Comparison of ENCODE assay signal across 8 mouse cellular contexts in genomic region chr6:72635760-72636431, GRCm38 (mm10). TPM values are rescaled to one million over a fixed set of nuclear protein-coding genes. Genes with fewer than 3 reads are reported as not detected.
DNase-seq lines count a peak whose midpoint lies in the region; ATAC-seq and TF ChIP-seq lines count a peak whose summit lies in the region.

No protein-coding gene starts in this region.

- 51% methylated on average over 12 of the region's 12 CpGs for WGBS in spleen, adult 2 months
- WGBS in hindbrain, embryonic 16.5 days, result 46% methylated on average over 12 of the region's 12 CpGs

- DNase-seq in spleen, adult 2 months (ENCODE audit: low read depth in 1 of 2, low spot score in 2 of 2), result peak in 1 of 2 experiments; percentile 10
- no peak for DNase-seq in spleen, adult 12 weeks (ENCODE audit: low spot score)
- peak; percentile 35 to 44 for DNase-seq in cerebellum, postnatal 25 days
- DNase-seq in gastrocnemius, postnatal 10 days, result peak; percentile 39
- peak; percentile 23 to 57 for DNase-seq in left cerebral cortex, postnatal 10 days (ENCODE audit: extremely low spot score in 1 of 2, low spot score in 2 of 2)
- DNase-seq in splenic B cell, adult 2 months (ENCODE audit: low read depth, low spot score), result peak; percentile 71

- H3K27me3 ChIP-seq in spleen, adult 2 months (ENCODE audit: control insufficient read depth, insufficient read depth, low read length), result no peaks in the 10 kb centered on the region
- no peaks in the 10 kb centered on the region for H3K27me3 ChIP-seq in hindbrain, embryonic 16.5 days (replicated peaks; ENCODE audit: control insufficient read depth, insufficient read depth, low read length)
- peaks cover 2% of the 10 kb centered on the region; the same call in 1 of the 2 replicates for H3K27me3 ChIP-seq in splenic B cell, adult 2 months (ENCODE audit: control insufficient read depth, insufficient read depth, low read length, poor library complexity, severe bottlenecking)

- no peaks in the 10 kb centered on the region for H3K4me1 ChIP-seq in spleen, adult 2 months (ENCODE audit: control insufficient read depth, insufficient read depth, insufficient read length)
- H3K4me1 ChIP-seq in hindbrain, embryonic 16.5 days (ENCODE audit: control insufficient read depth, insufficient read depth, low read depth, low read length), result no peaks in the 10 kb centered on the region

- intact Hi-C loops in left cerebral cortex, postnatal 10 days (cut with DNase I), result loop anchor here (5.0 to 10.0 kb wide), 2 partner anchors 196 to 589 kb away; partner anchors contain the start of gene Dnah6

- no peaks in the 10 kb centered on the region for H3K9me3 ChIP-seq in hindbrain, embryonic 16.5 days (ENCODE audit: control insufficient read depth, low read length)

- TF ChIP-seq POLR2A in spleen, adult 2 months (IDR thresholded peaks at IDR 0.05; ENCODE audit: low read depth, low read length), result no peak

- no peak overlapping the region for H3K4me2 ChIP-seq in hindbrain, embryonic 16.5 days (ENCODE audit: low read length)

- no peak overlapping the region for H3K9ac ChIP-seq in hindbrain, embryonic 16.5 days (ENCODE audit: low read depth, low read length)

- 0 out of 2 replicates have a peak, but pooled peaks have one; percentile 59 for ATAC-seq in hindbrain, embryonic 16.5 days
- ATAC-seq in megakaryocyte progenitor cell, adult 5-6 weeks (replicated peaks; ENCODE audit: poor library complexity), result peak; percentile 86

- peak; percentile 38; the same call in 1 of the 2 replicates for TF ChIP-seq CTCF in spleen, adult 2 months (IDR thresholded peaks at IDR 0.05; ENCODE audit: extremely low read depth, insufficient read depth, insufficient read length, insufficient replicate concordance)

- no peak overlapping the region for H3K27ac ChIP-seq in spleen, adult 2 months (ENCODE audit: insufficient read depth, low read length)
- no peak overlapping the region for H3K27ac ChIP-seq in hindbrain, embryonic 16.5 days (ENCODE audit: low read depth, low read length)

- H3K4me3 ChIP-seq in spleen, adult 2 months (ENCODE audit: extremely low read depth, insufficient read depth, insufficient read length), result no peak overlapping the region
- H3K4me3 ChIP-seq in hindbrain, embryonic 16.5 days (ENCODE audit: low read length), result no peak overlapping the region

- H3K36me3 ChIP-seq in spleen, adult 2 months (ENCODE audit: control insufficient read depth, insufficient read depth, low read length), result no peaks in the 10 kb centered on the region
- H3K36me3 ChIP-seq in hindbrain, embryonic 16.5 days (ENCODE audit: control insufficient read depth, insufficient read depth, low read length), result no peaks in the 10 kb centered on the region
- no peaks in the 10 kb centered on the region for H3K36me3 ChIP-seq in splenic B cell, adult 2 months (ENCODE audit: control insufficient read depth, insufficient read depth, low read length, poor library complexity, severe bottlenecking)

RNA-seq across cellular contexts. Expression of gene Tgoln1, which starts 19.1 kb away (rescaled TPM):
- 14.9 and 15.8 TPM in 2 replicates for polyA plus RNA-seq in spleen, adult 2 months (2012; rRNA removed)
- total RNA-seq in gastrocnemius, postnatal 10 days (2021), result 10 to 100 TPM; 22.8 to 25.2 TPM
- polyA plus RNA-seq in hindbrain, embryonic 16.5 days (2015; fragmentation: Nextera tagmentation; extraction: Ambion mirVana), result 35.6 and 38.9 TPM in 2 replicates
- total RNA-seq in left cerebral cortex, postnatal 10 days (2021), result 10 to 100 TPM; 48.4 to 50.9 TPM
- total RNA-seq in megakaryocyte progenitor cell, adult 5-6 weeks (2015), result 51.5 and 57.9 TPM in 2 replicates
- 55.1 and 64.4 TPM in 2 replicates for total RNA-seq in megakaryocyte progenitor cell, adult 5-6 weeks (2017)

RNA-seq across cellular contexts. Expression of gene Retsat, which starts 37.6 kb away (rescaled TPM):
- 5.5 and 5.9 TPM in 2 replicates for polyA plus RNA-seq in spleen, adult 2 months (2012; rRNA removed)
- total RNA-seq in gastrocnemius, postnatal 10 days (2021), result 10 to 100 TPM; 36.3 to 37.1 TPM
- 7.0 and 8.4 TPM in 2 replicates for polyA plus RNA-seq in hindbrain, embryonic 16.5 days (2015; fragmentation: Nextera tagmentation; extraction: Ambion mirVana)
- total RNA-seq in left cerebral cortex, postnatal 10 days (2021), result 10 to 100 TPM; 25.9 to 30.8 TPM
- total RNA-seq in megakaryocyte progenitor cell, adult 5-6 weeks (2015), result 20.3 and 20.8 TPM in 2 replicates
- total RNA-seq in megakaryocyte progenitor cell, adult 5-6 weeks (2017), result 20.0 and 27.5 TPM in 2 replicates

RNA-seq across cellular contexts. Expression of gene Elmod3, which starts 37.7 kb away (rescaled TPM):
- polyA plus RNA-seq in spleen, adult 2 months (2012; rRNA removed), result 12.2 and 12.9 TPM in 2 replicates
- 1 to 10 TPM; 6.1 to 6.8 TPM for total RNA-seq in gastrocnemius, postnatal 10 days (2021)
- 17.3 and 18.7 TPM in 2 replicates for polyA plus RNA-seq in hindbrain, embryonic 16.5 days (2015; fragmentation: Nextera tagmentation; extraction: Ambion mirVana)
- total RNA-seq in left cerebral cortex, postnatal 10 days (2021), result 10 to 100 TPM; 13.0 to 14.4 TPM
- 12.9 and 15.6 TPM in 2 replicates for total RNA-seq in megakaryocyte progenitor cell, adult 5-6 weeks (2015)
- 9.7 and 13.8 TPM in 2 replicates for total RNA-seq in megakaryocyte progenitor cell, adult 5-6 weeks (2017)
